Mouse (Mus musculus) gastrocnemius, adult 2 months (tissue): ENCODE measurements at regions not wholly inside any gene's neighbourhood (a gene's known extent, or its start where the extent isn't known, plus 50 kb on each side); places are given as distances from the start of the nearest gene placed in this dataset.
A peak's percentile ranks its signal among the peaks of the same experiment; 100 is the strongest.
"Not testable (repeated sequence)": the region's sequence is repeated elsewhere in the genome, so short reads cannot be mapped to it uniquely, and the experiment has no call there.

Source experiments
- DNase-seq: peaks from one replicate; pipeline ENCODE4 v3.0.0; 2022
- H3K27ac ChIP-seq: fragments of 200-600 bp; 2 replicates; pipeline ENCODE4 v1.8.1; 2022; ENCODE audit warnings: mild to moderate bottlenecking
- H3K4me3 ChIP-seq: fragments of 200-600 bp; 2 replicates; pipeline ENCODE4 v1.8.1; 2022; ENCODE audit warnings: mild to moderate bottlenecking, moderate library complexity
- CTCF ChIP-seq: fragments of 200-600 bp; IDR thresholded peaks from 2 replicates; pipeline ENCODE4 v1.8.1; 2022; ENCODE audit warnings: antibody characterized with exemption, mild to moderate bottlenecking, moderate library complexity
- intact Hi-C: fragments of 180-260 bp; cut with DNase I; formaldehyde crosslinking; loops from one replicate; pipeline ENCODE4 v1.15.1; 2025

GRCm38 (mm10) chr3:54559527-54559926 lies 133.1 kb upstream of the Supt20 start:
- H3K4me3 ChIP-seq, result no peak overlapping the region
- intact Hi-C loops, result no loop called here
- H3K27ac ChIP-seq, result no peak overlapping the region
- no peak for TF ChIP-seq CTCF
- no peak for DNase-seq

DNA sequence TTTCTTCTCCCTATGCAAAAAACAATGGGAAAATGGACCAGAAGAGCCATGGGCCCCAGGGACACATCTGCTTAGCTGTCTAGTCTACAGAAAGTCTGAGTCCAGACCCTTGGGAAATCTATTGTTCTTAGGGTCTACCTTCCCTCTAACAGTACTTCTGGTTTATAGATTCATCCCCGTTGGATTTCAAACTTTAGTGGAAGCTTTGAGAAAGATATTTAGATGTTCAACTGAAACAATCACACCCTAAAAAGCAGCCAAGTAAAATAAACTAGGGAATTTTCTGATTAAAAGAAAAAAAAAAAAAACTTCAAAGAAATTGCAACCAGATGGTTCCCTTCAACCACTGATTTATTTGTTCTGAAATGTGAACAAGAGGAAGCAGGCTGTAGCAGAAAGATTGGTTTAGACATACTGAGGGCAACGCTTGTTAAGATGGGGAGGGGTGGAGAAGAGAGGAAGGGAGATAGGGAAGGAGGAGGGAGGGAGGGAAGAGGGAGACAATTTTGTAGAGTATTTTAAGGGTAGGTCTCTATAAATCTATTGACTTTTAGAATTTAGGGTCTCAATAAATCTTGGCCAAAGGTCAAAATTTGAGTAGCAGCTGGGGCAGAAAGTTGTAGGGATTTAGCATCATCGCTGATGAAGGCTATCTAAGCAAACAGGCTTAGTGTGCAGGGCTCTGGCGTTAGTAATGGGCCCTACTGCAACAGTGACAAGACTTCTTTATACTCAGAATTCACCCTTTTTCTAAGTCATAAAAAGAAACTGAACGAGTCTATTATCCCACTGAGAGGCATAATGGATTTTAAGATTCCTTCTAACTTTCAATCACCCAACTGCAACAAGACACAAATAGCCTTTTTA lies 132.3 kb upstream of the Supt20 start:
- no peak for DNase-seq
- Histone ChIP-seq H3K27ac (no peak overlapping the region), H3K4me3 (no peak overlapping the region)
- no peak for TF ChIP-seq CTCF
- intact Hi-C loops, result no loop called here

- H3K4me3 ChIP-seq, result no peak overlapping the region
- DNase-seq, result no peak
- no peak overlapping the region for H3K27ac ChIP-seq
- intact Hi-C loops, result no loop called here
- no peak for TF ChIP-seq CTCF
Observed at GRCm38 (mm10) chr3:54567329-54567728, 125.3 kb upstream of the Supt20 start.

DNA sequence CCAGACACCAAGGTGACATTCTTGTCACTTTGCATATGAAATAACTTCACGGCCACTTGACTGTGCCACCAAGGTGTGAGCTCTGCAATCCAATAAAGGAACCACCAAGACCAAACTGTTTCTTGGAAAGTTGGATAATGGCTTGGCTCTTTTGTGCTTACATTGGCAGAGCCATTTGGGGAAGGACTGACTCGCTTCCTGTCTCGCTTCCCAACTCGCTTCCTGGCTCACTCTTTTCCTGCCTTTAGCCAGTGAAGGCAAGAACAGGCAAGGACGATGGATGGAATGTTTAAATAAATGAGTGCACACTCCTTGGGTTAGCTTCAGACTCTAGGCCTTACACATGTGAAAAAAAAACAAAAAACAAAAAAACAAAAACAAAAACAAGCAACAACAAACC lies 124.5 kb upstream of the Supt20 start:
- Histone ChIP-seq H3K27ac (no peak overlapping the region), H3K4me3 (no peak overlapping the region)
- no peak for DNase-seq
- no peak for TF ChIP-seq CTCF
- intact Hi-C loops, result no loop called here

DNA sequence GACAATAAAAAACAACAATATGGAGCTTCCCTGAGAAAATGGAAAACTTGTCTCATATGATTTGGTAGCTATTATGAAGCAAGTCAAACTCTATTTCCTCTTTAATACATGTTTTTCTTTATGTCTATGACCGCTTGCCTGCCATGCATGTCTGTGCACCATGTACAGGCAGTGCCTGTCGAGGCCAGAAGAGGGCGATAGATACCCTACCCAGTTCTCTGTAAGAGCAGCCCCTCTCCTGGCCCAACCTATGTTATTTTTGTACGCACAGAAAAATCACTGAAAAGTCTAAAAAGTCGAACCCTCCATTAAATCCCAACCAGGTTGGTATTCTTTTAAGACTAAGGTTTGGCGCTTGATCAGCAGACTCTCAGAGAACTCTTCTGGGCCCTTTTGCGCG lies 122.1 kb upstream of the Supt20 start:
- Histone ChIP-seq H3K27ac (no peak overlapping the region), H3K4me3 (no peak overlapping the region)
- TF ChIP-seq CTCF, result no peak
- no peak for DNase-seq
- intact Hi-C loops, result no loop called here

- intact Hi-C loops, result no loop called here
- no peak for DNase-seq
- no peak overlapping the region for H3K27ac ChIP-seq
- no peak for TF ChIP-seq CTCF
- no peak overlapping the region for H3K4me3 ChIP-seq
Observed at GRCm38 (mm10) chr3:54577851-54578250, 114.8 kb upstream of the Supt20 start.

DNA sequence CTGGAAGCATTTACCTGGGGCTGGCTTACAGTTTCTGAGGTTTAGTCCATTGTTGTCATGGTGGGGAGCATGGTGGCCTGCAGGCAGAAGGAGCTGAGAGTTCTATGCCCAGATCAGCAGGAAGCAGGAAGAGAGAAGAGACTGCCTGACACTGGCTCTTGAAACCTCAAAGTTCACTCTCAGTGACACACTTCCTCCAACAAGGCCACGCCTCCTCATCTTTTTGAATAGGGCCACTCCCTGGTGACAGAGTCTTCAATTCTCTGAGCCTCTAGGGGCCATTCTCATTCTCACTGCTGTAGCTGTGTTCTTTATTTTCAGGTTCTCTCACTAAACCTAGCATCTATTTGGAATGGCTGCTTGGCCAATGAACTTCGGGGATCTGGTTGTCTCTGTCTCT lies 113.2 kb upstream of the Supt20 start:
- intact Hi-C loops, result no loop called here
- no peak overlapping the region for H3K27ac ChIP-seq
- no peak for TF ChIP-seq CTCF
- DNase-seq, result no peak
- no peak overlapping the region for H3K4me3 ChIP-seq

- peak; percentile 15; the same call in 1 of the 2 replicates for TF ChIP-seq CTCF
- no peak overlapping the region for H3K27ac ChIP-seq
- H3K4me3 ChIP-seq, result no peak overlapping the region
- intact Hi-C loops, result no loop called here
- DNase-seq, result no peak
Observed at GRCm38 (mm10) chr3:54580339-54580738, 112.3 kb upstream of the Supt20 start.

GRCm38 (mm10) chr3:54585781-54586180 lies 106.8 kb upstream of the Supt20 start:
- intact Hi-C loops, DNase-seq, H3K27ac ChIP-seq, H3K4me3 ChIP-seq: not testable (repeated sequence)

DNA sequence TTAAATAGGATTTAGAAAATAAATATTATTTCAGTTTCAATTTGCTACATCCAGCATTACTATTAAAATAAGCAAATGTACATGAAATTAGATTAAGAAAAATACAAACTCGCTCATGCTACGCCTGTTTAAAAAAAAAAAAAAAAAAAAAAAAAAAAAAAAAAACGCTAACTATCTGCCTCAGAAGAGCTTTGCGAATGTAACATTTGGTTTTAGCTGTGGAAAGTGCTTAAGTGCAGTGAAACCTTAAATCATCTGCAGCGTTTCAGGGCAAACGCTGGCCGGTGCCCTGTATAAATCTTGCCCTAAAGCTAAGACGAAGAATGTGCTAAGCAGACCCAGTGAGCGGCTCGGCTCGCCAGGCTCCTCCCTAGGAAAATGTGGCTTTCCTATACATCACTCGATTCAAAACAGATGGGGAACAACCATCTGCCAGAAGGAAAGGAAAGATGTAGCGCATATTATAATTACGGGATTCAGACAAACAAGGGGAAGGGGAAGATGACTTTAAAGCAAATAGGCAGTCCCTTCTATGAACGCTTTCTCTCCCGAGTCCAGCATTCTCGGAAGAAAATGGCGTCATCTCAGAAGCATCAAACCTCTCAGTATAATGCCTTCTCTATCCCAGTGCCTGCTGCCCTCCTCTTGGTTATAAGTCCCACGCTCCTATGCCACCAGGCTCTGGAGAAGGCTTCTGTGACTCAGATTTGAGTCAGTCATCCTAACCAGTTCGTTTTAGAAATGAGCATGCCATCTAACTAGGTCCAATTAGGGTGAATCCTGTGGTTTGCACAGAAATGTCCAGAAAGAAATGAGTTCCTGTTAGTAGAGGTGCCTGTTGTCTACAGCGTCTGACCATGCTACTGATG lies 105.2 kb upstream of the Supt20 start:
- no peak for TF ChIP-seq CTCF
- Histone ChIP-seq H3K27ac (no peak overlapping the region), H3K4me3 (peak overlapping the region; percentile 60)
- intact Hi-C loops, result no loop called here
- no peak for DNase-seq

GRCm38 (mm10) chr3:54588198-54588597 lies 104.4 kb upstream of the Supt20 start:
- no peak for DNase-seq
- intact Hi-C loops, result no loop called here
- Histone ChIP-seq H3K27ac (no peak overlapping the region), H3K4me3 (no peak overlapping the region)
- no peak for TF ChIP-seq CTCF

DNA sequence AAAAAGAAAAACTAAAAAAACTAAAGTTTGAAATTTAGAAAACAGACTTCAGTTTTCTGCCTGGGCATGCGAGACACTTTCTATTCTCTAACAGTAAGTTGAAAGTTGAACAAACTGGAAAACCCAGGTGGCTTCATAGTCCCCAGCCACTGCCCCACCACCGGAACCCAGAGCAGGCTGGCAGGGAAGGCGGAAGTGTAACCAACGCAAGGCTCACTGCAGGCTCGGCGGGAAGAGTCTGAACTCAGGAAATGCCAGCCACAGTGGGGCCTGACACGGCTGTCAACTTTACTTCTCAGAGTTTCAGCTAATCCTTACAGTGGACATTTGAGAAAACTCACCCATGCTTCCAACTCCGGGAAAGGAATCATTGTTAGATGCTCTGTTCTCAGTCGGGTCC lies 102.6 kb upstream of the Supt20 start:
- Histone ChIP-seq H3K27ac (no peak overlapping the region), H3K4me3 (no peak overlapping the region)
- intact Hi-C loops, result no loop called here
- no peak for TF ChIP-seq CTCF
- no peak for DNase-seq

DNA sequence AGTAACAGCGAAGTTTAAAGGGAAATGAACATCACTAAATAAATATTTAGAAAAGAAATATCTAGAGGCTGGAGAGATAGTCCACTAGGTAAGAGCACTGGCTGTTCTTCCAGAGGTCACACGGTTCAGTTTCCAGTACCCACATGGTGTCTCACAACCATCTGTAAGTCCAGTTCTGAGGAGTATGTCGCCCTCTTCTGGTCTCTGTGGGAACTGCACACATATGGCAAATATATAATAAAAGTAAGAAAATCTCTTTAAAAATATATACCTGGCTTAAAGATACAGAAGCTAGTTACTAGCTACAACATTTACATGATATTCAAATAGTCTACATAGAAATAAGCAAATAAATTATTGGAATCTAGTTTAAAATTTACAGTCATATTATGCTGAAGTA lies 101.4 kb upstream of the Supt20 start:
- no peak for DNase-seq
- Histone ChIP-seq H3K4me3 (no peak overlapping the region), H3K27ac (no peak overlapping the region)
- intact Hi-C loops, result no loop called here
- TF ChIP-seq CTCF, result peak; percentile 50
